Mouse (Mus musculus) adipocyte (in vitro differentiated cells): ENCODE measurements around the gene A830005F24Rik.
A peak's percentile ranks its signal among the peaks of the same experiment; 100 is the strongest.

ENCODE experiments used
- DNase-seq: peaks from one replicate; pipeline ENCODE4 v3.0.0-alpha.2; 2016; ENCODE audit warnings: low spot score

A830005F24Rik gene

DNA sequence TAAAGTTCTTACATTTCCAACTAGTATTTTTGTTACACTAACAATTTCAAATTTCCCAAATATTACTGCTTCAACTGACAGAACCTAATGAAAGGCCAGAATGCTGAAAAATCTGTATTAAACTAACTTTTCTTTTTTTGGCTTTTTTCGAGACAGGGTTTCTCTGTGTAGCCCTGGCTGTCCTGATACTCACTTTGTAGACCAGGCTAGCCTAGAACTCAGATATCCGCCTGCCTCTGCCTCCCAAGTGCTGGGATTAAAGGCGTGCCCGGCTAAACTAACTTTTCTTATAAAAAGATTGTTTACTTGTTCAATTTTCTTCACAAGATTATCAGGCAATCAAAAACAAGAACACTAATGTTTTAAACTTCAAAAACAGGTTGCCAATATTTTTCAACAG, 31.5 kb downstream of the A830005F24Rik start:
- DNase-seq, result no peak

GRCm38 (mm10) chr13:48545476-48546281, 32.3 kb downstream of the A830005F24Rik start:
- DNase-seq, result peak; percentile 99

GRCm38 (mm10) chr13:48546330-48546917, 33.1 kb downstream of the A830005F24Rik start:
- DNase-seq, result peak; percentile 97

DNA sequence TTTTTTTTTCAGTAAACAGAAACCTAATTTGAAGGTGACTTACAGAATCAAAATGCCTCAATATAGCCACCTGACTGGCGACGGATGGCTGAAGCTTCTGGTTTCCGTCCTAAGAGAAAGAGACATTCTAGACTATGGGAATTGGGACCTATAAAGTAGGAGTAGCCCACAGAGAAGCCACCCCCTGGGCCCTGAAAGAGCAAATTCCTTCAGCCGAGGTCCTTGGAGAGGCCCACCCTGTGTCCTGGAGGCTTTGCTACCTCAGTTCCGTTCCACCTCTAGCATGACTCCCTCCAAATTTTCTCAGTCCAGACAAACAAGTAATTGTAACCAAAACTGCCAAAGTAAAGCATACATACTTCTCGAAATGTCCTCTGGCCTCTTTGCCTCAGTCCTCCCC, 34.3 kb downstream of the A830005F24Rik start:
- no peak for DNase-seq

DNA sequence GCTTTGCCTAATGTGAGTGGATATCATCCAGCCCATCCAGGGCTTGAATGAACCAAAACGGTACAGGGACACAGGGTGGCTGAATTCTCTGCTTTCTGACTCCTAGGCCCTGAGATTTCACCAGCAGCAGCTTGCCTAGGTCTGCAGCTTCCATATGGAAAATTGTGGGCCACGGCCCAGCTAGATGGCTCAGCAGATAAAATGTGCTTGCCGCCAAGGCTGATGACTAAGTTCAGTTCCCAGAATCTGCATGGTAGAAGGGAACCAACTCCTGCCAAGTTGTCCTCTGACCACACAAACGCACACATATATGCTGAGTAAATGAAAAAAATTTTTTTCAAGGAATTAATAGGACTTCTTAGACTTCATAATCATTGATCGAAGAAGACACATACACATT, 34.9 kb downstream of the A830005F24Rik start:
- DNase-seq, result peak; percentile 65

GRCm38 (mm10) chr13:48552181-48553090, 39.1 kb downstream of the A830005F24Rik start:
- DNase-seq, result peak; percentile 93

GRCm38 (mm10) chr13:48553511-48553910, 40.1 kb downstream of the A830005F24Rik start:
- DNase-seq, result no peak

- DNase-seq, result no peak
These were observed 41.2 kb downstream of the A830005F24Rik start for GRCm38 (mm10) chr13:48554552-48554951.

- no peak for DNase-seq
These were observed 42.6 kb downstream of the A830005F24Rik start for GRCm38 (mm10) chr13:48555976-48556375.

GRCm38 (mm10) chr13:48561481-48561880, 48.1 kb downstream of the A830005F24Rik start:
- no peak for DNase-seq

- no peak for DNase-seq
These were observed 49.0 kb downstream of the A830005F24Rik start for GRCm38 (mm10) chr13:48562336-48562735.
